Mouse (Mus musculus) midbrain, embryonic 13.5 days (tissue): ENCODE results near the gene Ngp. TPM values are rescaled to one million over a fixed set of nuclear protein-coding genes. Genes with fewer than 3 reads are reported as not detected.

Source experiments
- ATAC-seq: fragments of 200-750 bp; cut with Nextera tagmentation; 2 replicates; pipeline ENCODE4 v1.8.0; 2017; ENCODE audit warnings: mild to moderate bottlenecking, moderate TSS enrichment, moderate library complexity
- H3K27ac ChIP-seq: fragments of 300-500 bp; sonication (generic); 2 replicates; pipeline ENCODE4 v1.5.1; 2015; ENCODE audit warnings: inconsistent platforms, mild to moderate bottlenecking, moderate library complexity
- H3K27me3 ChIP-seq: fragments of 300-500 bp; sonication (generic); 2 replicates; pipeline ENCODE4 v1.6.1; 2015; ENCODE audit warnings: mild to moderate bottlenecking, inconsistent platforms
- H3K36me3 ChIP-seq: fragments of 300-500 bp; sonication (generic); 2 replicates; pipeline ENCODE4 v1.6.1; 2015; ENCODE audit warnings: mild to moderate bottlenecking, inconsistent platforms
- H3K4me1 ChIP-seq: fragments of 300-500 bp; sonication (generic); replicated peaks from 2 replicates; pipeline ENCODE4 v1.6.1; 2015; ENCODE audit warnings: inconsistent platforms
- H3K4me2 ChIP-seq: fragments of 300-500 bp; sonication (generic); replicated peaks from 2 replicates; pipeline ENCODE4 v1.6.1; 2015; ENCODE audit warnings: moderate library complexity, mild to moderate bottlenecking, inconsistent platforms
- H3K4me3 ChIP-seq: fragments of 300-500 bp; sonication (generic); replicated peaks from 2 replicates; pipeline ENCODE4 v1.5.1; 2015; ENCODE audit warnings: mild to moderate bottlenecking, inconsistent platforms
- H3K9ac ChIP-seq: fragments of 300-500 bp; sonication (generic); replicated peaks from 2 replicates; pipeline ENCODE4 v1.6.1; 2015; ENCODE audit warnings: mild to moderate bottlenecking, inconsistent platforms
- H3K9me3 ChIP-seq: fragments of 300-500 bp; sonication (generic); 2 replicates; pipeline ENCODE4 v1.6.1; 2016; ENCODE audit warnings: mild to moderate bottlenecking, inconsistent platforms
- WGBS: fragments of 180-500 bp; shearing (Covaris S2); methylation state at CpG from one replicate; pipeline ENCODE4 v1.1.7; 2015; 5-methylcytosine and 5-hydroxymethylcytosine counted together
- polyA plus RNA-seq: library from polyadenylated mRNA; unstranded; fragments of >200 nt; fragmentation: Nextera tagmentation; extraction: Ambion mirVana; gene quantifications from 2 replicates; pipeline ENCODE4 v1.2.1, GENCODE M21; 2015

Ngp gene
- polyA plus RNA-seq, 1 experiment from 2014 or later = 0.43 TPM

GRCm38 (mm10) chr9:110440559-110440958 is 21.0 kb downstream of the Ngp start:
- H3K27ac ChIP-seq = no peak overlapping the region
- no peaks in the 10 kb centered on the region for H3K9me3 ChIP-seq
- H3K4me2 ChIP-seq = no peak overlapping the region
- no peak overlapping the region for H3K9ac ChIP-seq
- WGBS = 91% methylated on average over 6 of the region's 6 CpGs
- H3K27me3 ChIP-seq = no peaks in the 10 kb centered on the region
- peaks cover 44% of the 10 kb centered on the region for H3K36me3 ChIP-seq
- H3K4me1 ChIP-seq = no peaks in the 10 kb centered on the region
- H3K4me3 ChIP-seq = no peak overlapping the region
- ATAC-seq = no peak

DNA sequence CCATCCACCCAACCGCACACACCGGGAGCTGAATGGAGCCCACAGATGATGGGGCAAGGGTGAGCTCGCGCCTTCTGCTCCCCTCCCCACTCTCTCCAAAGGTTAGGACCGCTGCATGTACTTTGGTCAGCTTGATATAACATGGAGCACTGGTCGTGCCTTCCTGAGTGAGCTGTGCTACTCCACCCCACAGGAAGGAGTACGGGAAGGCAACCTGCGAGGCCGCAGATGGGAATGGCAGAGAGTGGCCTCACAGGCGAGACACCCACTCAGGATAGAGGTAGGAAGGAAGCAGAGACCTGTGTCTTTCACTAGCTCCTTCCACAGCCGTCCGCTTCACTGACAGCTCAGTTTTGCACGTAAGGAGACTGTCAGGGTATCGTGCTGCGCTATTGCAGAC is 28.8 kb downstream of the Ngp start:
- Histone ChIP-seq H3K36me3 (peaks cover 28% of the 10 kb centered on the region), H3K4me3 (no peak overlapping the region), H3K27me3 (no peaks in the 10 kb centered on the region), H3K9me3 (no peaks in the 10 kb centered on the region), H3K4me1 (peaks cover 7% of the 10 kb centered on the region), H3K27ac (no peak overlapping the region), H3K9ac (peak overlapping the region; percentile 52; the same call in 1 of the 2 replicates), H3K4me2 (no peak overlapping the region)
- WGBS = 78% methylated on average over 15 of the region's 15 CpGs
- peak; percentile 53; the same call in 1 of the 2 replicates for ATAC-seq

GRCm38 (mm10) chr9:110448857-110449617 is 29.5 kb downstream of the Ngp start:
- Histone ChIP-seq H3K4me2 (no peak overlapping the region), H3K4me1 (peaks cover 7% of the 10 kb centered on the region), H3K27me3 (no peaks in the 10 kb centered on the region), H3K9ac (peak overlapping the region; percentile 52; the same call in 1 of the 2 replicates), H3K4me3 (no peak overlapping the region), H3K9me3 (no peaks in the 10 kb centered on the region), H3K27ac (peak overlapping the region; percentile 36), H3K36me3 (peaks cover 28% of the 10 kb centered on the region)
- WGBS = 34% methylated on average over 11 of the region's 11 CpGs
- peak; percentile 90 for ATAC-seq

GRCm38 (mm10) chr9:110452523-110452922 is 33.0 kb downstream of the Ngp start:
- Histone ChIP-seq H3K4me2 (no peak overlapping the region), H3K9me3 (no peaks in the 10 kb centered on the region), H3K9ac (no peak overlapping the region), H3K36me3 (peaks cover 25% of the 10 kb centered on the region), H3K4me1 (peaks cover 7% of the 10 kb centered on the region), H3K27ac (no peak overlapping the region), H3K27me3 (no peaks in the 10 kb centered on the region), H3K4me3 (no peak overlapping the region)
- 89% methylated on average over 3 of the region's 3 CpGs for WGBS
- ATAC-seq = no peak

- Histone ChIP-seq H3K9ac (no peak overlapping the region), H3K4me2 (no peak overlapping the region), H3K4me3 (no peak overlapping the region), H3K36me3 (peaks cover 12% of the 10 kb centered on the region), H3K27me3 (no peaks in the 10 kb centered on the region), H3K9me3 (no peaks in the 10 kb centered on the region), H3K4me1 (no peaks in the 10 kb centered on the region), H3K27ac (no peak overlapping the region)
- ATAC-seq = no peak
- 75% methylated on average over 3 of the region's 3 CpGs for WGBS
Measured at GRCm38 (mm10) chr9:110457926-110458325, 38.4 kb downstream of the Ngp start.

- no peaks in the 10 kb centered on the region for H3K27me3 ChIP-seq
- H3K4me2 ChIP-seq = no peak overlapping the region
- 73% methylated on average over 2 of the region's 2 CpGs for WGBS
- no peak for ATAC-seq
- H3K9me3 ChIP-seq = no peaks in the 10 kb centered on the region
- H3K9ac ChIP-seq = no peak overlapping the region
- H3K4me1 ChIP-seq = no peaks in the 10 kb centered on the region
- H3K27ac ChIP-seq = no peak overlapping the region
- H3K4me3 ChIP-seq = no peak overlapping the region
- H3K36me3 ChIP-seq = peaks cover 12% of the 10 kb centered on the region
Measured at GRCm38 (mm10) chr9:110459145-110459727, 39.7 kb downstream of the Ngp start.

DNA sequence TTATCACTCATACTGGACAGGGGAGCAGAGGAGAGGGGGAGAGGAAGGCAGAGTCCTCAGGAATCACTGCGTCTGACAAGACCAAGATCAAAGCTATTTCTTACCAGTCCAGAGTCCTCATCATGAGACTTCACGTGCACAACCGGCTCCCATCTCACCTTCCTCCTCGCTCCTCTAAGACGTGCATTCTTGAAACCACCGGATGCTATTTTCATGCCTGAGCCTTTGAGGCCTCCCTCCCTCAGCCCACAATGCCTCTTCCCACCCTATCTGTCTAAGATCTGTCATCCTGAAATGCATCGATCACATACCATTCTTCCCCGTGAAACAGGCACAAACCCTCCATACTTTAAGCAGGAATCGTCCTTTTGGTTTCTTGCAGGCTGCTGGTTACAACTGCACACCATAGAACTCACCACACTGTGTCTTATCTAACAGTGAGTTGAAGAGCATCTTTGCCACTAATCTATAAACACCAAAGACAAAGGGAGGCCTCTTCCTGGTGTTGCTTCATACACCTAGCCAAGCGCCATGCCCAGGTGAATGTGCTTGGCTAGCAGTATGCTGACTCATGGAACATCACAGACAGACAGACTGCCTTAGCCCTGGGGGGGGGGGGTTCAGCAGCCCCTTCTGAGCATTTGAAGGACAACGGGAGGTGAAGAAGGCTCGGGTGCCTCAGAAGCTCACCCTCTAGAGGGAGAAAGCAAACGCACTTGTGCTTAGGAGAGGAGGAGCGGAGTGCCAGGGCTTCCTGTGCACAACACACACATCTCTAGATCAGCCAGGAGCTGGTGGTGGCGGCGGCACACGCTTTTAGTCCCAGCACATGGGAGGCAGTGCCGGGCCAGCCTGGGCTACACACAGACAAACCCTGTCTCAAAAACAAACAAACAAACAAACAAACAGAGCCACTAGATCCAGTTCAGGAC is 41.6 kb downstream of the Ngp start:
- Histone ChIP-seq H3K27ac (no peak overlapping the region), H3K36me3 (peaks cover 7% of the 10 kb centered on the region), H3K9ac (no peak overlapping the region), H3K4me3 (no peak overlapping the region), H3K27me3 (no peaks in the 10 kb centered on the region), H3K9me3 (no peaks in the 10 kb centered on the region), H3K4me1 (no peaks in the 10 kb centered on the region), H3K4me2 (no peak overlapping the region)
- ATAC-seq = no peak
- 91% methylated on average over 18 of the region's 18 CpGs for WGBS

DNA sequence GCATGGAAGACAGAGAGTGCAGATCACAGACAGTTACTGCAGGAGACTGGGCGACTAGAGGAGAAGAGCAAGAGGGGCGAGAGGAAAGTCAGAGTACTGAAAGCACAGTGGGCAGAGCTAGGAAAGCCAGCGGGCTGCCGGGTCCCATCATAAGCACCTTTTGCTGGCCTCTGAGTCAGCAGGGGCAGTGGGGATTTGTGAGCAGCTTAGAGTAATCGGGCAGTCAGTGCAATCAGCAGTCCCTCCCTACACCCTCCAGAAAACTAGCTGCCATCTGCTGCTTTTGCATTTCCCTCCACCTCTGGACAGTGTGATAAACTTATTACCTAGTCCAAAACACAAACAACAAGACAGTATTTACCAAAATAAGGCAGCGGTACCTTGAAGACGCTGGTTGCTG is 42.8 kb downstream of the Ngp start:
- no peak overlapping the region for H3K9ac ChIP-seq
- H3K36me3 ChIP-seq = peaks cover 4% of the 10 kb centered on the region
- no peak overlapping the region for H3K4me3 ChIP-seq
- H3K4me2 ChIP-seq = no peak overlapping the region
- H3K27me3 ChIP-seq = no peaks in the 10 kb centered on the region
- 81% methylated on average over 7 of the region's 7 CpGs for WGBS
- no peaks in the 10 kb centered on the region for H3K4me1 ChIP-seq
- no peak overlapping the region for H3K27ac ChIP-seq
- H3K9me3 ChIP-seq = no peaks in the 10 kb centered on the region
- ATAC-seq = no peak

DNA sequence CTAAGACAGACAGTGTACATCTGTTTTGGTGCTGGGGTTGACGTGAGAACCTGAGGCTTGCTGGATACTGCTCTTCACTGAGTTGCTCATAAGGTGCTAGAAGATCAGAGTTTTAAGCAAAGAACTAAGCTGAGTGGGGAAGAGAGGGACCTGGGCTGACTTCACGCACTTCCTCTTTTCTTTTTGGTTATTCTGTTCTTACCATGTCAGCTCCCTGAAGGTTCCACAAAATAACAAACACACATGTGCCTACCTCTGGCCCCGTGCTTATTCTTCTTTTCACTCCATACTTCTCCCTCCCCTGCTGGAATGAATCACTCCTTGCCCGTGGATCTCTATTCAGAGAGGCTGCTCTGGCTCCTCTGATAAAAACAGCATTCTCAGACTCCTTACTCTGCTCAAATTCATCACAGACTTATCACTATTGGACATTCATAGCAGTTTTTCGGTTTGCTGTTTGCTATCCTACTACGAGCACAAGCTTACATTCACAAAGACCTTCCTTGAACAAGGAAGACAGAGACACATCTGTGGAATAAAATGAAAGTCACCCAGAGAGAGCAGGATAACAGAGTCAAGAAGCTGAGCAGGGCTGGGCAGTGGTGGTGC is 44.5 kb downstream of the Ngp start:
- H3K4me1 ChIP-seq = no peaks in the 10 kb centered on the region
- H3K9ac ChIP-seq = no peak overlapping the region
- no peak for ATAC-seq
- H3K27me3 ChIP-seq = no peaks in the 10 kb centered on the region
- no peak overlapping the region for H3K4me2 ChIP-seq
- H3K9me3 ChIP-seq = no peaks in the 10 kb centered on the region
- no peak overlapping the region for H3K27ac ChIP-seq
- WGBS = 95% methylated on average over 6 of the region's 6 CpGs
- no peak overlapping the region for H3K4me3 ChIP-seq
- peaks cover 4% of the 10 kb centered on the region; the same call in 1 of the 2 replicates for H3K36me3 ChIP-seq

GRCm38 (mm10) chr9:110465336-110465735 is 45.8 kb downstream of the Ngp start:
- Histone ChIP-seq H3K27me3 (no peaks in the 10 kb centered on the region), H3K4me3 (no peak overlapping the region), H3K4me1 (no peaks in the 10 kb centered on the region), H3K9ac (no peak overlapping the region), H3K27ac (no peak overlapping the region), H3K9me3 (no peaks in the 10 kb centered on the region), H3K4me2 (no peak overlapping the region), H3K36me3 (peaks cover 4% of the 10 kb centered on the region; the same call in 1 of the 2 replicates)
- ATAC-seq = no peak
- 97% methylated on average over 6 of the region's 6 CpGs for WGBS

- Histone ChIP-seq H3K4me1 (no peaks in the 10 kb centered on the region), H3K27me3 (no peaks in the 10 kb centered on the region), H3K27ac (no peak overlapping the region), H3K4me3 (no peak overlapping the region), H3K9me3 (no peaks in the 10 kb centered on the region), H3K36me3 (peaks cover 4% of the 10 kb centered on the region; the same call in 1 of the 2 replicates), H3K4me2 (no peak overlapping the region), H3K9ac (no peak overlapping the region)
- ATAC-seq = no peak
- WGBS = 83% methylated on average over 3 of the region's 3 CpGs
Measured at GRCm38 (mm10) chr9:110466179-110466578, 46.6 kb downstream of the Ngp start.
